ENCODE assay signal across 8 mouse cellular contexts in the genomic region with DNA sequence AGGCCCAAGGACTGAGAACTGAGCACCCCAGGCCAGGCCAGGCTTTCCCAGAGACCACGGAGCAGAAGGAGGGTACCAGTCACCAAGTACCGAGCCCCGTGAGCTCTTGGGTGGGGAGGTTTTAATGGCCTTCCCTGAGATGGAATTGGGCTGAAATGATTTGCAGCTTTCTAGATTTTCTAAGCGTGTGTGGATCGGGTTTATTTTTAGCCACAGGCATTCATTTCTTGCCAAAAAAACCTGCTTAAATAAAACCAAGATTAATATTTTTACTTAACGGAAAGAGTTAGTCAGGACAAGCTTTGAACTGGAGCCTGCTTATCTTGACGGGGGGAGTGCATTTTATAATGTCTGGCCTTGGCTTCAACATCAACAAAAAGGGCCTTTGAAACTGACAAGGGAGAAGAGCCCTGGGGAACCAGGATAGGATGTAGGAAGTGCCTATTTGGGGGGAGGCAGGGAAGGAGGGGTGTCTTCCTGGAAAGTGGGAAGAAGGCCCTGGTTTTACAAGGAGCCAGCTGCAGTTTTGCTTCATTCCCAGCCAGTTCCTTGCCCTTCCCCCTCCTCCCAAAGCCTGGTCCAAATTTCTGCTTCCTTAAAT. TPM values are rescaled to one million over a fixed set of nuclear protein-coding genes. Genes with fewer than 3 reads are reported as not detected.
DNase-seq lines count a peak whose midpoint lies in the region; ATAC-seq and TF ChIP-seq lines count a peak whose summit lies in the region.

No protein-coding gene starts in this region.

- TF ChIP-seq EP300 in lung, postnatal 0 days (IDR thresholded peaks at IDR 0.05), result no peak

- no peak overlapping the region for H3K4me3 ChIP-seq in lung, postnatal 0 days (ENCODE audit: low read depth, low read length)
- H3K4me3 ChIP-seq in hindbrain, postnatal 0 days (ENCODE audit: low read length), result no peak overlapping the region

- no peaks in the 10 kb centered on the region for H3K27me3 ChIP-seq in lung, postnatal 0 days (replicated peaks; ENCODE audit: insufficient read depth, low read length)
- no peaks in the 10 kb centered on the region for H3K27me3 ChIP-seq in hindbrain, postnatal 0 days (ENCODE audit: insufficient read depth, low read length)

- no peaks in the 10 kb centered on the region for H3K9me3 ChIP-seq in lung, postnatal 0 days (ENCODE audit: low read length)
- H3K9me3 ChIP-seq in hindbrain, postnatal 0 days (ENCODE audit: low read length), result no peaks in the 10 kb centered on the region

- no peak for DNase-seq in lung, postnatal 0 days (ENCODE audit: low spot score)
- DNase-seq in lung, adult 18-20 months, result no peak
- DNase-seq in heart, adult 18-20 months, result peak; percentile 66 to 81
- no peak for DNase-seq in hindbrain, postnatal 0 days (ENCODE audit: low spot score)
- DNase-seq in lung, postnatal 36 days, result peak; percentile 26
- no peak for DNase-seq in cerebellum, postnatal 14 days
- DNase-seq in retina, postnatal 1 day, result no peak

- no peaks in the 10 kb centered on the region; the same call in 1 of the 2 replicates for H3K36me3 ChIP-seq in lung, postnatal 0 days (ENCODE audit: insufficient read depth, low read length)
- no peaks in the 10 kb centered on the region; the same call in 1 of the 2 replicates for H3K36me3 ChIP-seq in hindbrain, postnatal 0 days (ENCODE audit: insufficient read depth, low read length)

- TF ChIP-seq CTCF in lung, postnatal 0 days (IDR thresholded peaks at IDR 0.05), result no peak
- TF ChIP-seq CTCF in hindbrain, postnatal 0 days (IDR thresholded peaks at IDR 0.05; ENCODE audit: low read depth), result no peak

- H3K4me1 ChIP-seq in lung, postnatal 0 days (ENCODE audit: insufficient read depth, low read depth, low read length), result peaks cover 40% of the 10 kb centered on the region
- peaks cover 14% of the 10 kb centered on the region for H3K4me1 ChIP-seq in hindbrain, postnatal 0 days (ENCODE audit: insufficient read depth, low read length)

- WGBS in lung, postnatal 0 days, result 21% methylated on average over 7 of the region's 7 CpGs
- WGBS in hindbrain, postnatal 0 days, result 48% methylated on average over 7 of the region's 7 CpGs

- no peak for ATAC-seq in lung, postnatal 0 days
- ATAC-seq in hindbrain, postnatal 0 days, result no peak
- no peak for ATAC-seq in erythroid progenitor cell, adult 5-6 weeks (replicated peaks; ENCODE audit: low FRiP score, poor library complexity, severe bottlenecking)

- no peak overlapping the region for H3K4me2 ChIP-seq in lung, postnatal 0 days (replicated peaks; ENCODE audit: low read depth, low read length)
- no peak overlapping the region for H3K4me2 ChIP-seq in hindbrain, postnatal 0 days (ENCODE audit: low read depth, low read length)

- peak overlapping the region; percentile 62 for H3K27ac ChIP-seq in lung, postnatal 0 days (ENCODE audit: low read length)
- H3K27ac ChIP-seq in hindbrain, postnatal 0 days, result peak overlapping the region; percentile 71

- H3K9ac ChIP-seq in lung, postnatal 0 days (replicated peaks; ENCODE audit: low read depth), result no peak overlapping the region
- H3K9ac ChIP-seq in hindbrain, postnatal 0 days (replicated peaks; ENCODE audit: low read length), result no peak overlapping the region

RNA-seq across cellular contexts. Expression of gene Timp3, which starts 31.6 kb away (rescaled TPM):
- 207 and 208 TPM in 2 replicates for polyA plus RNA-seq in lung, postnatal 0 days (2015; fragmentation: Nextera tagmentation; extraction: Ambion mirVana)
- 100 to 1,000 TPM; 161 to 188 TPM for total RNA-seq in heart, adult 18-20 months (2021)
- total RNA-seq in hindbrain, postnatal 0 days (2014; rRNA removed), result 141 and 162 TPM in 2 replicates
- 59.7 and 60.0 TPM in 2 replicates for polyA plus RNA-seq in hindbrain, postnatal 0 days (2015; fragmentation: Nextera tagmentation; extraction: Ambion mirVana)
- total RNA-seq in erythroid progenitor cell, adult 5-6 weeks (2015; ENCODE audit: low replicate concordance), result 0.72 TPM in 1 of 2 replicates, not detected in the other
- 0.64 TPM in 1 of 2 replicates, not detected in the other for total RNA-seq in erythroid progenitor cell, adult 5-6 weeks (2017; ENCODE audit: low replicate concordance)

Comparison
In these comparisons a context has a peak if more than half of its experiments do, and no peak if none do; other contexts are left out.
1. DNase-seq: peak in heart, adult 18-20 months (2 of 2) and lung, postnatal 36 days (single experiment); none in lung, postnatal 0 days (single experiment), lung, adult 18-20 months (0 of 2), hindbrain, postnatal 0 days (single experiment), cerebellum, postnatal 14 days (0 of 2) and retina, postnatal 1 day (single experiment).
2. RNA of gene Timp3, which starts 31.6 kb away (total RNA-seq): 161 to 188 TPM in heart, adult 18-20 months and 141 to 162 TPM in hindbrain, postnatal 0 days; 0.64 to 0.72 TPM in erythroid progenitor cell, adult 5-6 weeks; every median in the first group is over 10 times any median in the second.